Mouse (Mus musculus): ENCODE measurements around the gene Acoxl. TPM values are rescaled to one million over a fixed set of nuclear protein-coding genes. Genes with fewer than 3 reads are reported as not detected.

Acoxl gene
- polyA plus RNA-seq, 1 experiment from 2014 or later = 0.39 TPM

DNA sequence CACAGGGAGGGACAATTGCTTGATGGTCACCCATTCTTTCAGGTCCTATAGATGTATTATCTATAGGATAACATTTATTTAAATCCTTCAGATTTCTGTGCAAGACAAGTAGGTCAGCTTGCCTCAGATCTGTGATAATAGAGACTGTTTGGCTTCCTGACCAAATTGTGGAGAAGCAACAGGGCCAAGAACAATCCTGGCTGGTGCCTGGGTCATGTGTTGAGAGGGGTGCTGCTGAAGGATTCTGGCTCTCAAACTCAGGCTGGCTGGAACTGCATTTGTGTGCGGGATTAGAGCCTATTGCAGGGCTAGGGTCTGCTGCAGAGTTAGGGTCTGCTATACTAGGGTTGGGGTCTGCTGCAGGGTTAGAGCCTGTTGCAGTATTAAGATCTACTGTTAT, 153.0 kb downstream of the Acoxl start:
- Histone ChIP-seq H3K9me3 (replicated peaks; ENCODE audit: control insufficient read depth, low read length) (no peaks in the 10 kb centered on the region), H3K27ac (replicated peaks; ENCODE audit: low read depth, low read length) (no peak overlapping the region), H3K4me2 (ENCODE audit: low read depth, low read length) (no peak overlapping the region), H3K4me1 (ENCODE audit: control insufficient read depth, insufficient read depth, low read length) (no peaks in the 10 kb centered on the region), H3K36me3 (replicated peaks; ENCODE audit: control insufficient read depth, insufficient read depth, low read depth, low read length) (no peaks in the 10 kb centered on the region), H3K4me3 (ENCODE audit: low read depth, low read length) (no peak overlapping the region), H3K27me3 (ENCODE audit: control insufficient read depth, insufficient read depth, low read length) (no peaks in the 10 kb centered on the region), H3K9ac (replicated peaks; ENCODE audit: low read length) (no peak overlapping the region)
- DNase-seq (ENCODE audit: low spot score) (no peak), ATAC-seq (replicated peaks; ENCODE audit: insufficient number of reproducible peaks, low FRiP score, low TSS enrichment, low read depth) (no peak)
- WGBS = 91% methylated on average over 1 of the region's 1 CpGs

DNA sequence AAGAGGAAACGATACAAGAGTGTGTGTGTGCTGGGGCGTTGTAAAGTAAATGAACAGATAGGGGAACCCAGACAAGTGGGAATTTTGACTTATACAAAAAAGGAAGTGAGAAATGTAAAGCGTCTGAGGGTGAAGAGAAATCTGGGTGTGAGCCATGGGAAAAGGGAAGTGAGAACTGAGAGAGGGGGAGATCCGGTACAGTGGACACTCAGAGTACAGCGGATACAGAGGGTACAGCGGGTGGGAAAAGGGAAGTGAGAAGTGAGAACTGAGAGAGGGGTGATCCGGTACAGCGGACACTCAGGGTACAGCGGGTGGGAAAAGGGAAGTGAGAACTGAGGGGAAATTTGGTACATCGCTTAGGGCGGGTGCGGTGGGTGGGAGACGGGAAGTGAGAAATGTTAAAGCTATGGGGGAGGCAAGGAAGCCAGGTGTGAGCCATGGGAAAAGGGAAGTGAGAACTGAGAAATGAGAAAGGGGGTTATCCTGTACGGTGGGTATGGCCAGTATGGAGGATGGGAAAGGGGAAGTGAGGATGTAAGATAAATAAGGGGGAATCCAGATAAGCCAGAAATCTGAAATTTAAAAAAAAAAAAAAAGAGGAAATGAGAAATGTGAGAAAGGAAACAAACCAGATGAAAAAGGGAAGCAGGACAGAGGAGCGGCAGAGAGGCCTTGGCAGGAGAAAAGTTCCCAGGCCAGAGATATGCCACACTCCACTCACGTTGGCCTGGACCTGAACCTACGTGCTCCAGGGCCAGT, 170.2 kb downstream of the Acoxl start:
- no peak for ATAC-seq (replicated peaks; ENCODE audit: insufficient number of reproducible peaks, low FRiP score, low TSS enrichment, low read depth)
- H3K4me3 ChIP-seq (ENCODE audit: low read depth, low read length) = no peak overlapping the region
- no peaks in the 10 kb centered on the region for H3K4me1 ChIP-seq (ENCODE audit: control insufficient read depth, insufficient read depth, low read length)
- H3K27ac ChIP-seq (replicated peaks; ENCODE audit: low read depth, low read length) = no peak overlapping the region
- DNase-seq (ENCODE audit: low spot score) = no peak
- no peak overlapping the region for H3K4me2 ChIP-seq (ENCODE audit: low read depth, low read length)
- H3K27me3 ChIP-seq (ENCODE audit: control insufficient read depth, insufficient read depth, low read length) = no peaks in the 10 kb centered on the region
- H3K36me3 ChIP-seq (replicated peaks; ENCODE audit: control insufficient read depth, insufficient read depth, low read depth, low read length) = no peaks in the 10 kb centered on the region
- no peak overlapping the region for H3K9ac ChIP-seq (replicated peaks; ENCODE audit: low read length)
- 90% methylated on average over 17 of the region's 17 CpGs for WGBS
- no peaks in the 10 kb centered on the region for H3K9me3 ChIP-seq (replicated peaks; ENCODE audit: control insufficient read depth, low read length)

DNA sequence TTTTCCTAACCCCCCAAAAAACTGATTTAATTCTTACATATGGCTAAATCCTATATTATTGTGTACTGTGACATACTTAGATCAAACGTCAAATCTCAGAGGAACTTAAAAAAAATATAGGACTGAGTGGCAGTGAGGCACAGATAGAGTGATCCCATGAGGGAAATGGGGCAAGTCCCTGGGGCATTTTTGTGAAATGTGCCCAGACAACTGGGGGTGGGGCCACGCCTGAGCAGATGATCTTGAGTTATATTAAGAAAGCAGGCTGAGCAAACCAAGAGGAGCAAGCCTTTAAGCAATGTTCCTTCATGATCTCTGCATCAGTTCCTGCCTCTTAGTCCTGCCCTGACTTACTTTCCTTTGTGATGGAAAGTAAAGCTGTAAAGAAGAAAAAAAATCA, 175.9 kb downstream of the Acoxl start:
- Histone ChIP-seq H3K27me3 (ENCODE audit: control insufficient read depth, insufficient read depth, low read length) (no peaks in the 10 kb centered on the region), H3K9me3 (replicated peaks; ENCODE audit: control insufficient read depth, low read length) (no peaks in the 10 kb centered on the region), H3K27ac (replicated peaks; ENCODE audit: low read depth, low read length) (no peak overlapping the region), H3K4me3 (ENCODE audit: low read depth, low read length) (no peak overlapping the region), H3K4me1 (ENCODE audit: control insufficient read depth, insufficient read depth, low read length) (no peaks in the 10 kb centered on the region), H3K4me2 (ENCODE audit: low read depth, low read length) (no peak overlapping the region), H3K36me3 (replicated peaks; ENCODE audit: control insufficient read depth, insufficient read depth, low read depth, low read length) (no peaks in the 10 kb centered on the region), H3K9ac (replicated peaks; ENCODE audit: low read length) (no peak overlapping the region)
- 50% methylated on average over 2 of the region's 2 CpGs for WGBS
- ATAC-seq (replicated peaks; ENCODE audit: insufficient number of reproducible peaks, low FRiP score, low TSS enrichment, low read depth) (no peak), DNase-seq (ENCODE audit: low spot score) (no peak)

DNA sequence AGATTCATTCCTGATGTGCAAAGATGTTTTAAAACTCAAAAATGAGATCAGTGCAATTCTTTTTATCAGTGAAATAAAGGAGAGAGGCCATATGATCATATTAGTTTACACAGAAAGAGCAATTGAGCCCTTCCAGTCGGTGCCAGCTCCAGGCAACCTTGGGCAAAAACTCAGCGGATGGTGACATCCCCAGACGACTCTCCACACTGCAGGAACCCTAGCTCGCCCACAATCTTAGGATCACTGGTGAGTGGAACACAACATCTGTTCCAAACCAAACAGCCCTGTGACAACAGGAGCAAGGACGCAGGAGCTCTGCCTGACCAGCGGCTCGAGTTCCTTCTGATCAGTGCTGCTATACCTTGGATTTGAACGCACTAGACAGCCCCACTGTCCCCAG, 176.9 kb downstream of the Acoxl start:
- DNase-seq (ENCODE audit: low spot score) = no peak
- Histone ChIP-seq H3K4me3 (ENCODE audit: low read depth, low read length) (no peak overlapping the region), H3K27ac (replicated peaks; ENCODE audit: low read depth, low read length) (no peak overlapping the region), H3K4me2 (ENCODE audit: low read depth, low read length) (no peak overlapping the region), H3K4me1 (ENCODE audit: control insufficient read depth, insufficient read depth, low read length) (no peaks in the 10 kb centered on the region), H3K36me3 (replicated peaks; ENCODE audit: control insufficient read depth, insufficient read depth, low read depth, low read length) (no peaks in the 10 kb centered on the region), H3K27me3 (ENCODE audit: control insufficient read depth, insufficient read depth, low read length) (no peaks in the 10 kb centered on the region), H3K9ac (replicated peaks; ENCODE audit: low read length) (no peak overlapping the region), H3K9me3 (replicated peaks; ENCODE audit: control insufficient read depth, low read length) (no peaks in the 10 kb centered on the region)
- WGBS = 78% methylated on average over 8 of the region's 8 CpGs
- ATAC-seq (replicated peaks; ENCODE audit: insufficient number of reproducible peaks, low FRiP score, low TSS enrichment, low read depth) = no peak

DNA sequence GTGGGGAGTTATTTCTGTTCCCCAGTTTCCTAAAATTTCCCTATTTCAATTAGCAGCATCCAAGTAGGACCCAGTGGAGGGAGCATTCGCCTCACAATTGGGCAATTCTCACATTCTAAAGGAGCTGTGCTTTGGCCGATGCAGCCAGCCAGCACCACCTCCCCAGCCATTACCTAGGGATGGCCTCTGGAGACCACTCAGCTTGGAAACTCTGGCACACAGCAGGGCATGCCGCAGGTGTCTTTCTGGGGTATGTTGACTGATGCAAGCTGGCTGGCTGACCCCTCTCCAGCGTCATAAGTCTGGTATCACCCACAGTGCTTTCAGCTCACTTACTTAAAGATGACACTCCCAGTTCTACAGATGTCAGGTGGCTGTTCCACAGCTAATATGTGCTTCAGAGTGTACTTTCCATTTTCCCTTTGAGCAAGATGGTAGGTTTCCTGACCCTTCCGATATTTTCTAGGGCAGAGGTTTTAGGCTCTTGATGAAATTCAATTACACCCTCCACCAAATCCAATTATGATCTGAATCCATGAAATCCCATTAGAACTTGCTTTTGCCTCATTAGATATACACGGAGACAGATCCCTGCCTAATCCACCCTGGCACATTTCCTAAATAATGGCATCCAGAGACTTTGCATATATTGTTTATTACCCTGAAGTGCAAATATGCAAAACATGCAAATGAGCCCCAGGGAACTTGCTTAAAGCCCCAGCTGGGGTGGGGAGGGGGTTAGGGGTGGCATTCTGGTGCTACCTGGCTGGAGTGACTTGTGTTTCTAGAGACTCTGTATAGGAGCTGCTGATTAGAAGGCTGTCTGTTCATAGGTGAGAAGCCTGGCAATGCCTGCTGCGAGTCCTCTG, 181.6 kb downstream of the Acoxl start:
- no peak for DNase-seq (ENCODE audit: low spot score)
- H3K9ac ChIP-seq (replicated peaks; ENCODE audit: low read length) = no peak overlapping the region
- WGBS = 47% methylated on average over 7 of the region's 7 CpGs
- no peaks in the 10 kb centered on the region for H3K9me3 ChIP-seq (replicated peaks; ENCODE audit: control insufficient read depth, low read length)
- H3K4me3 ChIP-seq (ENCODE audit: low read depth, low read length) = no peak overlapping the region
- ATAC-seq (replicated peaks; ENCODE audit: insufficient number of reproducible peaks, low FRiP score, low TSS enrichment, low read depth) = no peak
- H3K36me3 ChIP-seq (replicated peaks; ENCODE audit: control insufficient read depth, insufficient read depth, low read depth, low read length) = no peaks in the 10 kb centered on the region
- H3K27me3 ChIP-seq (ENCODE audit: control insufficient read depth, insufficient read depth, low read length) = no peaks in the 10 kb centered on the region
- no peak overlapping the region for H3K27ac ChIP-seq (replicated peaks; ENCODE audit: low read depth, low read length)
- no peak overlapping the region for H3K4me2 ChIP-seq (ENCODE audit: low read depth, low read length)
- no peaks in the 10 kb centered on the region for H3K4me1 ChIP-seq (ENCODE audit: control insufficient read depth, insufficient read depth, low read length)

DNA sequence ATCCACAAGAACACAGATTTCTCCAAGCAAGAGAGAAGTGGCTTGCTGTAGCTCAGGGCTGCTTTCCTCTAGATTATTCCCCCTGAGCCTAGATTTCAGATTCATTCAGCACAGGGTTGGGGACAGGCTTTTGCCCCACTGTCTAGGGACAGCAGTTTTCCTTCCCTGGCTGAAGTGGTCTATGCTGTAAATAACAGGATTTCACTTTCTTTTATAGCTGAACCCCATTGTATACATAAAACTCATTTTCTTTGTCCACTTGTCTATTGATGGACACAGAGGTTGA, 182.2 kb downstream of the Acoxl start:
- no peaks in the 10 kb centered on the region for H3K4me1 ChIP-seq (ENCODE audit: control insufficient read depth, insufficient read depth, low read length)
- H3K4me2 ChIP-seq (ENCODE audit: low read depth, low read length) = no peak overlapping the region
- no peaks in the 10 kb centered on the region for H3K36me3 ChIP-seq (replicated peaks; ENCODE audit: control insufficient read depth, insufficient read depth, low read depth, low read length)
- no peaks in the 10 kb centered on the region for H3K9me3 ChIP-seq (replicated peaks; ENCODE audit: control insufficient read depth, low read length)
- ATAC-seq (replicated peaks; ENCODE audit: insufficient number of reproducible peaks, low FRiP score, low TSS enrichment, low read depth) = no peak
- no peaks in the 10 kb centered on the region for H3K27me3 ChIP-seq (ENCODE audit: control insufficient read depth, insufficient read depth, low read length)
- H3K9ac ChIP-seq (replicated peaks; ENCODE audit: low read length) = no peak overlapping the region
- H3K27ac ChIP-seq (replicated peaks; ENCODE audit: low read depth, low read length) = no peak overlapping the region
- no peak overlapping the region for H3K4me3 ChIP-seq (ENCODE audit: low read depth, low read length)
- no peak for DNase-seq (ENCODE audit: low spot score)

DNA sequence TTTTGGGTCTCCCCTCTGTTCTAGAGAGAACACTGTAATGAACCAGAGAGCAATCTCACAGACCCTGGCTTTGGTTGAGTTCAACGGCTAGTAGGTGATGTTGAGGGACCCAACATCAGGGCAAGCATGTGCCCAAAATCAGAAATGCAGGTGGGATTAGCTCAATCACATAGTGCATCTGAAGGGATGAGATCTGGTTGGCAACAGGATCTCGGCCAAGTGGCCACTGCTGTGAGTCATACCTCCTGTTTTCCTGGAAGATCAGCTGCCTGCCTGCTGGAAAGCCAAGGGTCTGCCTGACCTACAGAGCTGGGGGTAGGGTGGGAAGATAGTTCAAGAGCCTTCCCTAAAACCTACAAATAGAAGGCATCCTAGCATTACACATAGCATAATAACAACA, 185.2 kb downstream of the Acoxl start:
- 90% methylated on average over 2 of the region's 2 CpGs for WGBS
- Histone ChIP-seq H3K4me2 (ENCODE audit: low read depth, low read length) (no peak overlapping the region), H3K36me3 (replicated peaks; ENCODE audit: control insufficient read depth, insufficient read depth, low read depth, low read length) (no peaks in the 10 kb centered on the region), H3K27ac (replicated peaks; ENCODE audit: low read depth, low read length) (no peak overlapping the region), H3K4me1 (ENCODE audit: control insufficient read depth, insufficient read depth, low read length) (no peaks in the 10 kb centered on the region), H3K27me3 (ENCODE audit: control insufficient read depth, insufficient read depth, low read length) (no peaks in the 10 kb centered on the region), H3K9me3 (replicated peaks; ENCODE audit: control insufficient read depth, low read length) (no peaks in the 10 kb centered on the region), H3K9ac (replicated peaks; ENCODE audit: low read length) (no peak overlapping the region), H3K4me3 (ENCODE audit: low read depth, low read length) (no peak overlapping the region)
- DNase-seq (ENCODE audit: low spot score) = no peak
- no peak for ATAC-seq (replicated peaks; ENCODE audit: insufficient number of reproducible peaks, low FRiP score, low TSS enrichment, low read depth)

DNA sequence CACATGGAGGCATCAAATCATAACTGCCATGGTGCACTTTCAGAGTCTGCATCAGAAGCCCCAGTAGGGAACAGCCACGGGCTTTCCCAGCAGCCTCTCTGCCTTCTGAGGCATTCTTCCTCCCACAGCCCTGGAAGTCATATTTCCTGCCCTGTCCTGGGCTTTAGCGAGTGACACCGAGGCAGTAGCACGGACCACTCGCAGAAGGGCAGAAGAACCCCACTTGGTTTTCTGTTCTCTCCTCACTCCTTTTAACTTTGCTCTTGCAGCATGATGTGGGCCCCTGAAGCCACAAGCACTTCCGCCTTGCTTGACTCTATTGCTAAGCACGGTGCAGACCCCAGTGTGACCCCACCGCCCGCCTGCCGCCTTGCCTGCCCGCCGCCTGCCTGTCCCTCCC, 189.0 kb downstream of the Acoxl start:
- Histone ChIP-seq H3K36me3 (replicated peaks; ENCODE audit: control insufficient read depth, insufficient read depth, low read depth, low read length) (no peaks in the 10 kb centered on the region), H3K27me3 (ENCODE audit: control insufficient read depth, insufficient read depth, low read length) (no peaks in the 10 kb centered on the region), H3K9me3 (replicated peaks; ENCODE audit: control insufficient read depth, low read length) (no peaks in the 10 kb centered on the region), H3K9ac (replicated peaks; ENCODE audit: low read length) (no peak overlapping the region), H3K27ac (replicated peaks; ENCODE audit: low read depth, low read length) (no peak overlapping the region), H3K4me1 (ENCODE audit: control insufficient read depth, insufficient read depth, low read length) (no peaks in the 10 kb centered on the region), H3K4me3 (ENCODE audit: low read depth, low read length) (no peak overlapping the region), H3K4me2 (ENCODE audit: low read depth, low read length) (no peak overlapping the region)
- ATAC-seq (replicated peaks; ENCODE audit: insufficient number of reproducible peaks, low FRiP score, low TSS enrichment, low read depth) = no peak
- DNase-seq (ENCODE audit: low spot score) = no peak
- WGBS = 80% methylated on average over 12 of the region's 12 CpGs
